23 mouse cellular contexts compared by ENCODE assay signal in genomic region chr15:98683177-98683576, GRCm38 (mm10). TPM values are rescaled to one million over a fixed set of nuclear protein-coding genes. Genes with fewer than 3 reads are reported as not detected.
DNase-seq lines count a peak whose midpoint lies in the region; ATAC-seq and TF ChIP-seq lines count a peak whose summit lies in the region.
"Had no signal": no experiment of that assay in that cellular context is flagged by ENCODE, and none has a peak within 500 bp of the region (broad histone marks: within the 10 kb centered on the region; RNA-seq: fewer than 3 reads in every experiment).

No protein-coding gene starts in this region.

- no peaks in the 10 kb centered on the region for H3K36me3 ChIP-seq in embryonic facial prominence, embryonic 14.5 days (ENCODE audit: control insufficient read depth, insufficient read depth, low read length)
- no peaks in the 10 kb centered on the region for H3K36me3 ChIP-seq in embryonic facial prominence, embryonic 10.5 days (replicated peaks)
- H3K36me3 ChIP-seq in lung, postnatal 0 days (ENCODE audit: insufficient read depth, low read length) = no peaks in the 10 kb centered on the region
- no peaks in the 10 kb centered on the region for H3K36me3 ChIP-seq in forebrain, embryonic 16.5 days (ENCODE audit: control insufficient read depth, insufficient read depth)
- no peaks in the 10 kb centered on the region for H3K36me3 ChIP-seq in midbrain, postnatal 0 days (ENCODE audit: insufficient read depth, low read length)
- H3K36me3 ChIP-seq: embryonic facial prominence, embryonic 12.5 days; forebrain, embryonic 12.5 days; limb, embryonic 12.5 days; lung, embryonic 15.5 days; midbrain, embryonic 12.5 days had no signal

- H3K4me1 ChIP-seq in embryonic facial prominence, embryonic 14.5 days (ENCODE audit: control insufficient read depth, insufficient read depth, low read length) = no peaks in the 10 kb centered on the region
- H3K4me1 ChIP-seq in embryonic facial prominence, embryonic 10.5 days = no peaks in the 10 kb centered on the region
- H3K4me1 ChIP-seq in lung, postnatal 0 days (ENCODE audit: insufficient read depth, low read depth, low read length) = no peaks in the 10 kb centered on the region
- H3K4me1 ChIP-seq in forebrain, embryonic 16.5 days (replicated peaks; ENCODE audit: control insufficient read depth, insufficient read depth, low read length) = no peaks in the 10 kb centered on the region
- H3K4me1 ChIP-seq in midbrain, postnatal 0 days (ENCODE audit: insufficient read depth, low read length) = no peaks in the 10 kb centered on the region
- H3K4me1 ChIP-seq: embryonic facial prominence, embryonic 12.5 days; forebrain, embryonic 12.5 days; limb, embryonic 12.5 days; lung, embryonic 15.5 days; midbrain, embryonic 12.5 days had no signal

- no peak overlapping the region for H3K4me2 ChIP-seq in embryonic facial prominence, embryonic 14.5 days (ENCODE audit: low read depth, low read length)
- no peak overlapping the region for H3K4me2 ChIP-seq in lung, postnatal 0 days (replicated peaks; ENCODE audit: low read depth, low read length)
- no peak overlapping the region for H3K4me2 ChIP-seq in forebrain, embryonic 16.5 days (ENCODE audit: low read length)
- no peak overlapping the region for H3K4me2 ChIP-seq in midbrain, postnatal 0 days (ENCODE audit: low read depth, low read length, poor library complexity, severe bottlenecking)
- H3K4me2 ChIP-seq: embryonic facial prominence, embryonic 12.5 days; forebrain, embryonic 12.5 days; limb, embryonic 12.5 days; lung, embryonic 15.5 days; midbrain, embryonic 12.5 days had no signal

- no peak overlapping the region for H3K4me3 ChIP-seq in embryonic facial prominence, embryonic 14.5 days (ENCODE audit: low read depth, low read length)
- no peak overlapping the region for H3K4me3 ChIP-seq in embryonic facial prominence, embryonic 10.5 days
- no peak overlapping the region for H3K4me3 ChIP-seq in lung, postnatal 0 days (ENCODE audit: low read depth, low read length)
- no peak overlapping the region for H3K4me3 ChIP-seq in forebrain, embryonic 16.5 days (replicated peaks; ENCODE audit: low read length)
- H3K4me3 ChIP-seq in midbrain, postnatal 0 days (ENCODE audit: low read depth, low read length) = no peak overlapping the region
- H3K4me3 ChIP-seq: embryonic facial prominence, embryonic 12.5 days; forebrain, embryonic 12.5 days; heart, adult 2 months; left cerebral cortex, adult 2 months; limb, embryonic 12.5 days; lung, embryonic 15.5 days; midbrain, embryonic 12.5 days had no signal

- no peak overlapping the region for H3K27ac ChIP-seq in embryonic facial prominence, embryonic 14.5 days (replicated peaks; ENCODE audit: low read depth, low read length)
- H3K27ac ChIP-seq in embryonic facial prominence, embryonic 10.5 days (replicated peaks) = no peak overlapping the region
- no peak overlapping the region for H3K27ac ChIP-seq in lung, postnatal 0 days (ENCODE audit: low read length)
- no peak overlapping the region for H3K27ac ChIP-seq in forebrain, embryonic 16.5 days (ENCODE audit: low read length)
- H3K27ac ChIP-seq in midbrain, postnatal 0 days (ENCODE audit: low read depth, low read length) = no peak overlapping the region
- H3K27ac ChIP-seq: embryonic facial prominence, embryonic 12.5 days; forebrain, embryonic 12.5 days; heart, adult 2 months; left cerebral cortex, adult 2 months; limb, embryonic 12.5 days; lung, embryonic 15.5 days; midbrain, embryonic 12.5 days had no signal

- H3K9me3 ChIP-seq in embryonic facial prominence, embryonic 14.5 days (ENCODE audit: control insufficient read depth, low read length) = no peaks in the 10 kb centered on the region
- H3K9me3 ChIP-seq in embryonic facial prominence, embryonic 10.5 days = no peaks in the 10 kb centered on the region
- no peaks in the 10 kb centered on the region for H3K9me3 ChIP-seq in lung, postnatal 0 days (ENCODE audit: low read length)
- no peaks in the 10 kb centered on the region for H3K9me3 ChIP-seq in forebrain, embryonic 16.5 days (ENCODE audit: control insufficient read depth, low read length)
- no peaks in the 10 kb centered on the region for H3K9me3 ChIP-seq in midbrain, postnatal 0 days (ENCODE audit: low read length)
- H3K9me3 ChIP-seq: embryonic facial prominence, embryonic 12.5 days; forebrain, embryonic 12.5 days; limb, embryonic 12.5 days; lung, embryonic 15.5 days; midbrain, embryonic 12.5 days had no signal

- no peak for TF ChIP-seq CTCF in lung, postnatal 0 days (IDR thresholded peaks at IDR 0.05)
- TF ChIP-seq CTCF in midbrain, postnatal 0 days (IDR thresholded peaks at IDR 0.05) = no peak

- H3K27me3 ChIP-seq in embryonic facial prominence, embryonic 14.5 days (replicated peaks; ENCODE audit: control insufficient read depth, insufficient read depth, low read length) = peaks cover under 1% of the 10 kb centered on the region; the same call in 1 of the 2 replicates
- peaks cover 22% of the 10 kb centered on the region for H3K27me3 ChIP-seq in embryonic facial prominence, embryonic 10.5 days (replicated peaks; ENCODE audit: low read depth, poor library complexity, severe bottlenecking)
- H3K27me3 ChIP-seq in lung, postnatal 0 days (replicated peaks; ENCODE audit: insufficient read depth, low read length) = no peaks in the 10 kb centered on the region
- no peaks in the 10 kb centered on the region for H3K27me3 ChIP-seq in forebrain, embryonic 16.5 days (replicated peaks; ENCODE audit: control insufficient read depth, insufficient read depth, low read length)
- H3K27me3 ChIP-seq in midbrain, postnatal 0 days (ENCODE audit: insufficient read depth, low read length) = no peaks in the 10 kb centered on the region

- ATAC-seq in embryonic facial prominence, embryonic 14.5 days (ENCODE audit: low read depth) = no peak
- peak; percentile 67 for ATAC-seq in lung, postnatal 0 days
- ATAC-seq in granulocyte monocyte progenitor cell, adult 5-6 weeks (replicated peaks; ENCODE audit: poor library complexity, severe bottlenecking) = peak; percentile 85
- ATAC-seq in forebrain, embryonic 16.5 days = no peak
- no peak for ATAC-seq in midbrain, postnatal 0 days (ENCODE audit: low FRiP score)
- ATAC-seq: hindbrain, embryonic 16.5 days had no signal

- no peak for TF ChIP-seq EP300 in lung, postnatal 0 days (IDR thresholded peaks at IDR 0.05)

- H3K9ac ChIP-seq in embryonic facial prominence, embryonic 14.5 days (ENCODE audit: low read depth, low read length) = no peak overlapping the region
- no peak overlapping the region for H3K9ac ChIP-seq in lung, postnatal 0 days (replicated peaks; ENCODE audit: low read depth)
- no peak overlapping the region for H3K9ac ChIP-seq in forebrain, embryonic 16.5 days (replicated peaks; ENCODE audit: low read depth, low read length)
- H3K9ac ChIP-seq in midbrain, postnatal 0 days (replicated peaks; ENCODE audit: low read length, poor library complexity, severe bottlenecking) = no peak overlapping the region
- H3K9ac ChIP-seq: embryonic facial prominence, embryonic 12.5 days; forebrain, embryonic 12.5 days; limb, embryonic 12.5 days; lung, embryonic 15.5 days; midbrain, embryonic 12.5 days had no signal

- WGBS in embryonic facial prominence, embryonic 14.5 days = 55% methylated on average over 10 of the region's 10 CpGs
- WGBS in embryonic facial prominence, embryonic 10.5 days = 74% methylated on average over 10 of the region's 10 CpGs
- 51% methylated on average over 10 of the region's 10 CpGs for WGBS in lung, postnatal 0 days
- 76% methylated on average over 10 of the region's 10 CpGs for WGBS in forebrain, embryonic 16.5 days
- WGBS in midbrain, postnatal 0 days = 80% methylated on average over 10 of the region's 10 CpGs

- DNase-seq in embryonic facial prominence, embryonic 14.5 days (ENCODE audit: low spot score) = peak; percentile 31
- no peak for DNase-seq in embryonic facial prominence, embryonic 10.5 days (ENCODE audit: low spot score)
- DNase-seq in lung, postnatal 0 days (ENCODE audit: low spot score) = peak; percentile 75
- no peak for DNase-seq in lung, postnatal 4 days
- no peak for DNase-seq in midbrain, postnatal 0 days (ENCODE audit: low spot score)
- DNase-seq in cerebellum, adult 9-11 months = no peak
- DNase-seq: adrenal gland, postnatal 36 days; cerebellum, postnatal 36 days; heart, adult 2 months; kidney, adult 9 months; right cerebral cortex, adult 18-20 months; thymus, postnatal 14 days had no signal

RNA-seq across cellular contexts. Expression of gene Rnd1, which starts 5.9 kb away (rescaled TPM):
- 0.42 TPM in 2 replicates for polyA plus RNA-seq in embryonic facial prominence, embryonic 14.5 days (2014; fragmentation: Nextera tagmentation; extraction: Ambion mirVana)
- 0.88 and 1.5 TPM in 2 replicates for polyA plus RNA-seq in embryonic facial prominence, embryonic 10.5 days (2016; fragmentation: Nextera tagmentation; extraction: Ambion mirVana)
- 3.1 and 3.9 TPM in 2 replicates for polyA plus RNA-seq in lung, postnatal 0 days (2015; fragmentation: Nextera tagmentation; extraction: Ambion mirVana)
- total RNA-seq in granulocyte monocyte progenitor cell, adult 5-6 weeks (2014; fragmentation: Nextera tagmentation) = 0.11 and 0.39 TPM in 2 replicates
- 0.67 and 2.7 TPM in 2 replicates for total RNA-seq in granulocyte monocyte progenitor cell, adult 5-6 weeks (2017)
- 15.5 and 16.4 TPM in 2 replicates for polyA plus RNA-seq in forebrain, embryonic 16.5 days (2015; fragmentation: Nextera tagmentation; extraction: Ambion mirVana)
- total RNA-seq in midbrain, postnatal 0 days (2014; rRNA removed) = 34.5 and 42.9 TPM in 2 replicates
- 20.7 and 24.9 TPM in 2 replicates for polyA plus RNA-seq in midbrain, postnatal 0 days (2015; fragmentation: Nextera tagmentation; extraction: Ambion mirVana)

RNA-seq across cellular contexts. Expression of gene Ddx23, which starts 20.5 kb away (rescaled TPM):
- polyA plus RNA-seq in embryonic facial prominence, embryonic 14.5 days (2014; fragmentation: Nextera tagmentation; extraction: Ambion mirVana) = 21.5 and 23.4 TPM in 2 replicates
- 31.2 and 32.1 TPM in 2 replicates for polyA plus RNA-seq in embryonic facial prominence, embryonic 10.5 days (2016; fragmentation: Nextera tagmentation; extraction: Ambion mirVana)
- polyA plus RNA-seq in lung, postnatal 0 days (2015; fragmentation: Nextera tagmentation; extraction: Ambion mirVana) = 14.5 and 17.5 TPM in 2 replicates
- 76.1 and 82.1 TPM in 2 replicates for total RNA-seq in granulocyte monocyte progenitor cell, adult 5-6 weeks (2014; fragmentation: Nextera tagmentation)
- 79.5 and 103 TPM in 2 replicates for total RNA-seq in granulocyte monocyte progenitor cell, adult 5-6 weeks (2017)
- polyA plus RNA-seq in forebrain, embryonic 16.5 days (2015; fragmentation: Nextera tagmentation; extraction: Ambion mirVana) = 17.6 and 25.5 TPM in 2 replicates
- total RNA-seq in midbrain, postnatal 0 days (2014; rRNA removed) = 46.7 and 50.5 TPM in 2 replicates
- polyA plus RNA-seq in midbrain, postnatal 0 days (2015; fragmentation: Nextera tagmentation; extraction: Ambion mirVana) = 14.0 and 20.5 TPM in 2 replicates

RNA-seq across cellular contexts. Expression of gene Ccdc65, which starts 24.8 kb away (rescaled TPM):
- polyA plus RNA-seq in embryonic facial prominence, embryonic 14.5 days (2014; fragmentation: Nextera tagmentation; extraction: Ambion mirVana) = 1.7 and 3.9 TPM in 2 replicates
- polyA plus RNA-seq in embryonic facial prominence, embryonic 10.5 days (2016; fragmentation: Nextera tagmentation; extraction: Ambion mirVana) = 0.60 and 0.80 TPM in 2 replicates
- 3.7 and 5.1 TPM in 2 replicates for polyA plus RNA-seq in lung, postnatal 0 days (2015; fragmentation: Nextera tagmentation; extraction: Ambion mirVana)
- total RNA-seq in granulocyte monocyte progenitor cell, adult 5-6 weeks (2014; fragmentation: Nextera tagmentation) = not detected in 2 replicates
- total RNA-seq in granulocyte monocyte progenitor cell, adult 5-6 weeks (2017) = not detected in 2 replicates
- 2.9 and 4.2 TPM in 2 replicates for polyA plus RNA-seq in forebrain, embryonic 16.5 days (2015; fragmentation: Nextera tagmentation; extraction: Ambion mirVana)
- 6.9 and 9.1 TPM in 2 replicates for total RNA-seq in midbrain, postnatal 0 days (2014; rRNA removed)
- polyA plus RNA-seq in midbrain, postnatal 0 days (2015; fragmentation: Nextera tagmentation; extraction: Ambion mirVana) = 11.4 and 12.3 TPM in 2 replicates
- total RNA-seq: gastrocnemius, adult 18-20 months had no signal
- polyA plus RNA-seq: spleen, adult 2 months had no signal

RNA-seq across cellular contexts. Expression of gene Fkbp11, which starts 44.8 kb away (rescaled TPM):
- 88.8 and 108 TPM in 2 replicates for polyA plus RNA-seq in embryonic facial prominence, embryonic 14.5 days (2014; fragmentation: Nextera tagmentation; extraction: Ambion mirVana)
- 23.2 and 26.3 TPM in 2 replicates for polyA plus RNA-seq in embryonic facial prominence, embryonic 10.5 days (2016; fragmentation: Nextera tagmentation; extraction: Ambion mirVana)
- polyA plus RNA-seq in lung, postnatal 0 days (2015; fragmentation: Nextera tagmentation; extraction: Ambion mirVana) = 45.2 and 45.5 TPM in 2 replicates
- total RNA-seq in granulocyte monocyte progenitor cell, adult 5-6 weeks (2014; fragmentation: Nextera tagmentation) = 37.6 and 39.9 TPM in 2 replicates
- 63.8 and 66.3 TPM in 2 replicates for total RNA-seq in granulocyte monocyte progenitor cell, adult 5-6 weeks (2017)
- 3.7 and 5.7 TPM in 2 replicates for polyA plus RNA-seq in forebrain, embryonic 16.5 days (2015; fragmentation: Nextera tagmentation; extraction: Ambion mirVana)
- total RNA-seq in midbrain, postnatal 0 days (2014; rRNA removed) = 1.0 and 2.8 TPM in 2 replicates
- polyA plus RNA-seq in midbrain, postnatal 0 days (2015; fragmentation: Nextera tagmentation; extraction: Ambion mirVana) = 4.4 and 5.4 TPM in 2 replicates

RNA-seq across cellular contexts. Expression of gene Cacnb3, which starts 52.5 kb away (rescaled TPM):
- 29.0 and 37.0 TPM in 2 replicates for polyA plus RNA-seq in embryonic facial prominence, embryonic 14.5 days (2014; fragmentation: Nextera tagmentation; extraction: Ambion mirVana)
- polyA plus RNA-seq in embryonic facial prominence, embryonic 10.5 days (2016; fragmentation: Nextera tagmentation; extraction: Ambion mirVana) = 32.3 and 37.0 TPM in 2 replicates
- polyA plus RNA-seq in lung, postnatal 0 days (2015; fragmentation: Nextera tagmentation; extraction: Ambion mirVana) = 7.4 and 10.7 TPM in 2 replicates
- total RNA-seq in granulocyte monocyte progenitor cell, adult 5-6 weeks (2014; fragmentation: Nextera tagmentation) = not detected in 2 replicates
- total RNA-seq in granulocyte monocyte progenitor cell, adult 5-6 weeks (2017) = not detected in 2 replicates
- 138 and 168 TPM in 2 replicates for polyA plus RNA-seq in forebrain, embryonic 16.5 days (2015; fragmentation: Nextera tagmentation; extraction: Ambion mirVana)
- total RNA-seq in midbrain, postnatal 0 days (2014; rRNA removed) = 211 and 239 TPM in 2 replicates
- 150 and 155 TPM in 2 replicates for polyA plus RNA-seq in midbrain, postnatal 0 days (2015; fragmentation: Nextera tagmentation; extraction: Ambion mirVana)

Comparison
In these comparisons a context has a peak if more than half of its experiments do, and no peak if none do; other contexts are left out.
1. DNase-seq: peak in embryonic facial prominence, embryonic 14.5 days (single experiment) and lung, postnatal 0 days (single experiment); none in embryonic facial prominence, embryonic 10.5 days (single experiment), lung, postnatal 4 days (0 of 2), midbrain, postnatal 0 days (single experiment) and cerebellum, adult 9-11 months (single experiment).
2. ATAC-seq: peak in lung, postnatal 0 days (single experiment) and granulocyte monocyte progenitor cell, adult 5-6 weeks (single experiment); none in embryonic facial prominence, embryonic 14.5 days (single experiment), forebrain, embryonic 16.5 days (single experiment) and midbrain, postnatal 0 days (single experiment).